Mouse (Mus musculus): ENCODE measurements around the gene Pitpnm2. TPM values are rescaled to one million over a fixed set of nuclear protein-coding genes. Genes with fewer than 3 reads are reported as not detected.

Pitpnm2 gene
- total and polyA plus RNA-seq, 3 experiments, result 9.0 to 35.6 (median 24.1) TPM

- no peak for ATAC-seq (ENCODE audit: extremely low read depth, insufficient number of reproducible peaks, low FRiP score, poor library complexity, severe bottlenecking)
- no peak for DNase-seq (ENCODE audit: low spot score)
- H3K4me1 ChIP-seq (ENCODE audit: insufficient read depth, low read depth, low read length), result peaks cover 68% of the 10 kb centered on the region
- no peak overlapping the region for H3K4me3 ChIP-seq (ENCODE audit: low read depth, low read length)
- TF ChIP-seq GATA2 (IDR thresholded peaks at IDR 0.05; ENCODE audit: borderline replicate concordance, low read depth, low read length) (no peak), GATA1 (IDR thresholded peaks at IDR 0.05; ENCODE audit: borderline replicate concordance, low read length) (no peak), POLR2AphosphoS5 (IDR thresholded peaks at IDR 0.05; ENCODE audit: insufficient replicate concordance, low read depth, low read length) (no peak), CTCF (IDR thresholded peaks at IDR 0.05; ENCODE audit: low read depth, low read length) (no peak), TAL1 (conservative IDR thresholded peaks at IDR 0.05; ENCODE audit: low read depth, low read length) (no peak)
- H3K36me3 ChIP-seq (replicated peaks), result no peaks in the 10 kb centered on the region
- peaks cover 29% of the 10 kb centered on the region; the same call in 1 of the 2 replicates for H3K27me3 ChIP-seq (ENCODE audit: insufficient read depth, low read length)
- no peaks in the 10 kb centered on the region for H3K9me3 ChIP-seq (replicated peaks)
Observed at GRCm38 (mm10) chr5:124077856-124078460, 171.6 kb downstream of the Pitpnm2 start.

GRCm38 (mm10) chr5:124077241-124077640, 172.3 kb downstream of the Pitpnm2 start:
- DNase-seq (ENCODE audit: low spot score) (no peak), ATAC-seq (ENCODE audit: extremely low read depth, insufficient number of reproducible peaks, low FRiP score, poor library complexity, severe bottlenecking) (no peak)
- Histone ChIP-seq H3K36me3 (replicated peaks) (no peaks in the 10 kb centered on the region), H3K4me1 (ENCODE audit: insufficient read depth, low read depth, low read length) (peaks cover 65% of the 10 kb centered on the region), H3K27me3 (ENCODE audit: insufficient read depth, low read length) (peaks cover 24% of the 10 kb centered on the region; the same call in 1 of the 2 replicates), H3K9me3 (replicated peaks) (no peaks in the 10 kb centered on the region), H3K4me3 (ENCODE audit: low read depth, low read length) (no peak overlapping the region)
- TF ChIP-seq POLR2AphosphoS5 (IDR thresholded peaks at IDR 0.05; ENCODE audit: insufficient replicate concordance, low read depth, low read length) (no peak), CTCF (IDR thresholded peaks at IDR 0.05; ENCODE audit: low read depth, low read length) (no peak), GATA1 (IDR thresholded peaks at IDR 0.05; ENCODE audit: borderline replicate concordance, low read length) (no peak), GATA2 (IDR thresholded peaks at IDR 0.05; ENCODE audit: borderline replicate concordance, low read depth, low read length) (no peak), TAL1 (conservative IDR thresholded peaks at IDR 0.05; ENCODE audit: low read depth, low read length) (no peak)

DNA sequence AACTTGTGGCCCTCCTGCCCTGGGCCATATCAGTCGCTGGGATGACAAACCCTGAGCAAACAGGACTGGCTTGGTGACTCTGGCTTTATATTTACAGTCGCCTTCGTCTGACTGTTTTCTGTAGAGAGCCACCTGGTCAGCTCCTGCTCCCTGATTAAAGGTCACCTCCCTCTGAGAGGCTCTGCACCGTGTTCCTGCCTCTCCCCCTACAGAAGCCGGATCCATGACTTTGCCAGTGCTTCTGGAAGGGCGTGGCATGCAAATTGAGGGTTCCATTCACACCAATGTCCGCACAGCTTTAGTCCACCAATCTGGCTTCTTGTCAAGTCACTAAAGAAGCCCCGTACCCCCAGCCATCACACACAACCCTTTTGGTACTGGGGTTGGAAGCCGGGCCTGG, 173.0 kb downstream of the Pitpnm2 start:
- no peak for DNase-seq (ENCODE audit: low spot score)
- no peaks in the 10 kb centered on the region for H3K36me3 ChIP-seq (replicated peaks)
- TF ChIP-seq POLR2AphosphoS5 (IDR thresholded peaks at IDR 0.05; ENCODE audit: insufficient replicate concordance, low read depth, low read length) (no peak), GATA1 (IDR thresholded peaks at IDR 0.05; ENCODE audit: borderline replicate concordance, low read length) (no peak), GATA2 (IDR thresholded peaks at IDR 0.05; ENCODE audit: borderline replicate concordance, low read depth, low read length) (no peak), CTCF (IDR thresholded peaks at IDR 0.05; ENCODE audit: low read depth, low read length) (no peak), TAL1 (conservative IDR thresholded peaks at IDR 0.05; ENCODE audit: low read depth, low read length) (no peak)
- peaks cover 25% of the 10 kb centered on the region; the same call in 1 of the 2 replicates for H3K27me3 ChIP-seq (ENCODE audit: insufficient read depth, low read length)
- H3K4me1 ChIP-seq (ENCODE audit: insufficient read depth, low read depth, low read length), result peaks cover 65% of the 10 kb centered on the region
- ATAC-seq (ENCODE audit: extremely low read depth, insufficient number of reproducible peaks, low FRiP score, poor library complexity, severe bottlenecking), result no peak
- H3K4me3 ChIP-seq (ENCODE audit: low read depth, low read length), result no peak overlapping the region
- H3K9me3 ChIP-seq (replicated peaks), result no peaks in the 10 kb centered on the region

GRCm38 (mm10) chr5:124075716-124076115, 173.8 kb downstream of the Pitpnm2 start:
- no peak for DNase-seq (ENCODE audit: low spot score)
- H3K36me3 ChIP-seq (replicated peaks), result no peaks in the 10 kb centered on the region
- H3K4me3 ChIP-seq (ENCODE audit: low read depth, low read length), result no peak overlapping the region

GRCm38 (mm10) chr5:124074845-124075307, 174.7 kb downstream of the Pitpnm2 start:
- TF ChIP-seq POLR2AphosphoS5 (IDR thresholded peaks at IDR 0.05; ENCODE audit: insufficient replicate concordance, low read depth, low read length) (no peak), CTCF (IDR thresholded peaks at IDR 0.05; ENCODE audit: low read depth, low read length) (no peak), GATA1 (IDR thresholded peaks at IDR 0.05; ENCODE audit: borderline replicate concordance, low read length) (no peak), TAL1 (conservative IDR thresholded peaks at IDR 0.05; ENCODE audit: low read depth, low read length) (no peak), GATA2 (IDR thresholded peaks at IDR 0.05; ENCODE audit: borderline replicate concordance, low read depth, low read length) (no peak)
- Histone ChIP-seq H3K36me3 (replicated peaks) (no peaks in the 10 kb centered on the region), H3K27me3 (ENCODE audit: insufficient read depth, low read length) (peaks cover 22% of the 10 kb centered on the region; the same call in 1 of the 2 replicates), H3K4me3 (ENCODE audit: low read depth, low read length) (no peak overlapping the region; the same call in 1 of the 2 replicates), H3K9me3 (replicated peaks) (no peaks in the 10 kb centered on the region), H3K4me1 (ENCODE audit: insufficient read depth, low read depth, low read length) (peaks cover 56% of the 10 kb centered on the region)
- DNase-seq (ENCODE audit: low spot score) (no peak), ATAC-seq (ENCODE audit: extremely low read depth, insufficient number of reproducible peaks, low FRiP score, poor library complexity, severe bottlenecking) (peak; percentile 77)

More at GRCm38 (mm10) chr5:124075716-124076115, 173.8 kb downstream of the Pitpnm2 start:
- ATAC-seq (ENCODE audit: extremely low read depth, insufficient number of reproducible peaks, low FRiP score, poor library complexity, severe bottlenecking), result no peak
- Histone ChIP-seq H3K27me3 (ENCODE audit: insufficient read depth, low read length) (peaks cover 25% of the 10 kb centered on the region; the same call in 1 of the 2 replicates), H3K4me1 (ENCODE audit: insufficient read depth, low read depth, low read length) (peaks cover 64% of the 10 kb centered on the region), H3K9me3 (replicated peaks) (no peaks in the 10 kb centered on the region)
- no peak for TF ChIP-seq GATA1 (IDR thresholded peaks at IDR 0.05; ENCODE audit: borderline replicate concordance, low read length)
- TF ChIP-seq POLR2AphosphoS5 (IDR thresholded peaks at IDR 0.05; ENCODE audit: insufficient replicate concordance, low read depth, low read length), result no peak
- TF ChIP-seq TAL1 (conservative IDR thresholded peaks at IDR 0.05; ENCODE audit: low read depth, low read length), result no peak
- no peak for TF ChIP-seq GATA2 (IDR thresholded peaks at IDR 0.05; ENCODE audit: borderline replicate concordance, low read depth, low read length)
- TF ChIP-seq CTCF (IDR thresholded peaks at IDR 0.05; ENCODE audit: low read depth, low read length), result no peak

DNA sequence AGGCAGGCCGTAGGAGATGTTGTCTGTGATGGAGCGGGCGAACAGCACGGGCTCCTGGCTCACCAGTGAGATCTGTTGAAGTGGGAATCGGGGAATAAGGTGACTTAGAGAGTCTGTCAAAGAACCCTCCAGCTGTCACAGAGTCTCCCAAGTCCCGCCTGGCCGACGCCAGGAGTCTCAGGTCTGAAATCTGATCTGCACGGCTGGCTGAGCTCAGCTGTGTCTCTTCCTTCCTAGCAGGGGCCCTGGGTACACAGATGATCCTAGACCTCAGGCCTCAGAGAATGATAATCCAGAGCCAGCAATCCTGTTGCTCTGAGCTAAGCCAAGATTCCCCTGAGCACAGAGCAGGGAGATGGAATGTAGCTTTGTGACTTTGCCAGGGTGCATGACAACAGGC, 175.9 kb downstream of the Pitpnm2 start:
- H3K27me3 ChIP-seq (ENCODE audit: insufficient read depth, low read length), result peaks cover 16% of the 10 kb centered on the region; the same call in 1 of the 2 replicates
- peaks cover 45% of the 10 kb centered on the region for H3K4me1 ChIP-seq (ENCODE audit: insufficient read depth, low read depth, low read length)
- no peak for TF ChIP-seq GATA1 (IDR thresholded peaks at IDR 0.05; ENCODE audit: borderline replicate concordance, low read length)
- no peak for TF ChIP-seq TAL1 (conservative IDR thresholded peaks at IDR 0.05; ENCODE audit: low read depth, low read length)
- TF ChIP-seq POLR2AphosphoS5 (IDR thresholded peaks at IDR 0.05; ENCODE audit: insufficient replicate concordance, low read depth, low read length), result no peak
- TF ChIP-seq CTCF (IDR thresholded peaks at IDR 0.05; ENCODE audit: low read depth, low read length), result no peak
- TF ChIP-seq GATA2 (IDR thresholded peaks at IDR 0.05; ENCODE audit: borderline replicate concordance, low read depth, low read length), result no peak
- H3K36me3 ChIP-seq (replicated peaks), result no peaks in the 10 kb centered on the region
- ATAC-seq (ENCODE audit: extremely low read depth, insufficient number of reproducible peaks, low FRiP score, poor library complexity, severe bottlenecking) (no peak), DNase-seq (ENCODE audit: low spot score) (no peak)
- H3K9me3 ChIP-seq (replicated peaks), result no peaks in the 10 kb centered on the region
- no peak overlapping the region for H3K4me3 ChIP-seq (ENCODE audit: low read depth, low read length)

Data from G1E (cell line).